Mouse (Mus musculus) skeletal muscle tissue, adult 2 months (tissue): ENCODE data around the gene Bach1.

Source experiments
- DNase-seq: peaks from one replicate; pipeline ENCODE4 v3.0.0-alpha.2; 2012; ENCODE audit warnings: low read depth, low spot score

Gene Bach1

DNA sequence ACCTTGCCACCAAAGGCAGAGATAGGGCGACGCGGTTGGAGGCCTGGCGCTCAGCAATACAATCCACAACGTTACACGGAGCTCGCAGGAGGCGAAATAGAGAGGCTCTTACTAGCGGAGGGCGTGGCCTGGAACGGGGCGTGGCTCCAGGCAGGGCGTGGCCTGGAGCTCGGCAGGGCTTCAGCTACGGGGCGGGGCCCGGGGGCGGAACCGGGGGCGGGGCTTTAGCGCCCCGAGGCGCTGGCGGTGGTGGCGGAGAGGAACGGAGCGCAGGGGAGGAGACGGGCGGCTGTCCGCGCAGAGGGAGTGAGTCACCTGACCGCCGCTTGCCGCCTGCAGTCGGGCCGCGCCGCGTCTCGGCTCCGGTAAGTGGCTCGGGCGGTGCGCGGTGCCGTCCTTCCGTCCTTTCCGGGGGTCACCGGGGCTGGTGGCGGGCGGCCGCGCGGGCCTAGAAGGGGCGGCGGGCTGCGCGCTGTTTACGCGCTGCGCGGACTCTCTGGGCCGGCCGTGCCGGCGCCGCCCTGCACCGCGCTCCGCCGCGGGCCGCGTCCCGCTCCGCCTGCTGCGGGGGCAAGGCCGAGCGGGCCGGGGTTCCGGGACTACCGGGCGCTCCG is at the start of gene Bach1:
Bach1 (plus strand) TSS at position 254 of the 614 bp plus-strand sequence.
- peak; percentile 95 for DNase-seq

DNA sequence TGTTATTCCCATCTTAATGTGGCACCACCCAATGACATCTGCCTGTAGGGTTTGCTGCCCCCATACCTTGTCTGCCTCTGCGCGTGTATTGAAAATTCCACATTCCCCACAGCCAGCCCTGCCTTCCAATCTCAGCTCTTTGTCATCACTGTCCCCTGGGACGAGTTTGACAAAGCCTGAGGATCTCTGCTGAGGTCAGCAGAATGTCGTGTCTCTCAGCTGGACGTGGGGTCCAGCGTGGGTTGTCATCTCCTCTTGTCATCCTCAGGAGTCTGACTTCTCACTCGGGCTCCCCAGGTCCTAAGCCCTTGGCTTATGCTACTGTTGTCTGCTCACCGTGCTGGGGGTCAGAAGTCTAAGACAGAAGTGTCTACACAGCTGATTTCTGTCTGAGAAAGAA is 46.4 kb upstream of the Bach1 start:
- no peak for DNase-seq

DNA sequence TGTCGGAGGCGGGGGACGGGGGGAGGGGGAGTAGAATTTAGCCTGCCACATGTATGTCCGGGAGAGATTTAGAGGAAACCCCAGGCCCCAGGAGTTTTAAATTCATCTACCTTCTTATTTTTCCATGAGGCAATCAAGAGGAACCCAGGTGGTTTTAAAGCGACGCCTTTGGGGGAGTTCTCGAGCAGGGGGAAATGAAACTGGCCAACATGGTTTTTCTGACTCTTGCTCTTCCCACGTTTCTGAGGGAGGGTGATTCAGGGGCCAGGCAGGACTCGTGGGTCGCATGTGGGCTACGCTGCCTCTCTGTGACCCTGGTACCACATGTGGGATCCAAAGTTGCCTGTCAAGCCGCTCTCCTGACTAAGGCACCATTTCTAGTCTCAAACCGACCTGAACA is 45.8 kb upstream of the Bach1 start:
- DNase-seq: no peak

DNA sequence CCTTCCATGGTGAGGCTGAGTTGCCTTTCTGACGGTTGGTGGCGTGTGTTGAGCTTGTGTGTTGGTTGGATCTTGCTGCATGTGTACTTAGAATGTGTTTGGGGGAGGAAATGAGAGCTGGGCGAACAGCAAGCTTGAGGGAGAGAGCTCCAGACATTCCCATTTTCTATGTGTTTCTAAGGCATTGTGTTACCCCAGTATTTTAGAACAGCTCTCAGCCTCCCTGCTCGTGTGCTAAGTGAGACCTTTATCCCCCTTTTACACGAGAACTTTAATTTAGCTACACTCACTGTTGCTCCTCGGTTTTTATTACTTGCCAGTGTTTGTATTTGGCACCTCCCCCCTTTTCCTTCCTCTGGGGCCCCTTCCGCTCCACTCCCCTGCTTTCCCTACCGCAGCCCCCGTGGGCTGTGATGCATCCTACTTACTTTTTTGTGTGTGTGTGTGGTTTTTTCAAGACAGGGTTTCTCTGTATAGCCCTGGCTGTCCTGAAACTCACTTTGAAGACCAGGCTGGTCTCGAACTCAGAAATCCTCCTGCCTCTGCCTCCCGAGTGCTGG is 44.6 kb upstream of the Bach1 start:
- no peak for DNase-seq

DNA sequence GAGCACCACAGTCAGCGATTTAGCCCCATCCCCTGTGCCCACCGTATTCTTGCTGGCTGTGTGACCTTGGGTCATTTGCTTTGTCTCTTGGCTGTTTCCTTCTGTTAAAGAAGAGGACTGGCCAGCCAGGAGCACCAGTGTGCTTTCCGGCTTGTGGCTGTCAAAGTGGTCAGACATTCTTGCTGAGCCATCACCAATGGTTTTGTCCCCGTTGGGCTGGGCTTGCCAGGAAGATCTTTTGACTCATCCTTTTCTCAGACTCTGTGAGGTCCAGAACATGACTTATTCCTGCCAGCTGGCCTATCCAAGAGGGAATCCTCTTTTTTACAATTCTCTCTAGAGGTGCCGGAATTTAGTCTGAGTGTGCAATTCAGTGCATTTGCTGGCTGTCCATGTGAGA is 43.7 kb upstream of the Bach1 start:
- no peak for DNase-seq

DNA sequence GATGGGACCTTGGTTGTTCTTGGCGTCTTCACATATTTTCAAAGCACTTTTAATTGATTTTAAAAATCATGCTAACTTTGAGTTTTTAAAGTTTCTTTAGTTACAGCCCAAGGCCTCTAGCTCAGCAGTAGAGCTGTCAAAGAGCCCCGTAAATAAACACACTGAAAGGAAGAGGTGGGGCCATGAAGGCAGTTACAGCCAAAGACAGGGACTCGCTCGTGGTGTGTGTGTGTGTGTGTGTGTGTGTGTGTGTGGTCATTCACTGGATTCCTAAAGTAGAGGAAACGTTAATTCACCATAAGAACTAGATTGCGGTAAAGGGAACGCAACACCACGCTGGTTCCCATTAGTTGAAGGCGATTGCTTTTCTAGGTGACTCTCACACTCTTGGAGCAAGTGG is 43.2 kb upstream of the Bach1 start:
- no peak for DNase-seq

DNA sequence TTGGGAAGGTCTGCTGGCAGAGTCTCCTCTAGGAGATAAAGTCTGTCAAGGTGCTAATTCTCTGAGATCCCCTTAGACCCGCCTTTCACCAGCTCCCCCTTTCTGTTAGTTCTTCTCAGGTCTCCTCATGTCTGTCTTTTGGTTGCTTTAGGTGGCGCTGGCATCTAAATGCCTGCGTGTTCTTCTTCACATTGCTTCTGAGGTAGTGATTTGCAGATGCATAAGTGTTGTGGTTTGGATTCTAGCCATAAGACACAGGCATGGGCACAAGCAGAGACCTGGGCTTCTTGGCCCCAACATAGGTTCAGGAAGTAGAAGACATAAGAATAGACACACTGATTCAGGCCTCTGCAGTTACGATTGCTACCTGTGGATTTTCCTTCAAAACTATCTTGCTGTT is 42.0 kb upstream of the Bach1 start:
- DNase-seq: no peak

DNA sequence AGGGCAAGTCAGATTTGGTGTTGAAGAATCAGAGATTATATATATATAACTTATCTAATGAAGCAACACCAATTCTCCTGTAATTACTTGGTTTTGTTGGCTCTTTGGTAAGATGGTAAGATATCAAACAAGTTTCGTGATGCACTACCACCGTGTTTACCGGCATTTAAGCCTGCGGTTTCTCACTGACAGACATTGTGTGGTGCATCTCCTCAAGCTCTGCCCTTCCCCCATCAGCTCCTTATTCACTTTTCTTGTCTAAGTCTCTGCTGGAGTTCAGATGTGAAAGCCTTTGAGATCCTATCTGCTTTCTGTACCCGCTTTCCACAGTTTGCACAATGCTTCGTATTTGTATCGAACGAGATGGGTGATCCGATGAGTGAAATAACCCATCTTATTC is 41.5 kb upstream of the Bach1 start:
- no peak for DNase-seq

DNA sequence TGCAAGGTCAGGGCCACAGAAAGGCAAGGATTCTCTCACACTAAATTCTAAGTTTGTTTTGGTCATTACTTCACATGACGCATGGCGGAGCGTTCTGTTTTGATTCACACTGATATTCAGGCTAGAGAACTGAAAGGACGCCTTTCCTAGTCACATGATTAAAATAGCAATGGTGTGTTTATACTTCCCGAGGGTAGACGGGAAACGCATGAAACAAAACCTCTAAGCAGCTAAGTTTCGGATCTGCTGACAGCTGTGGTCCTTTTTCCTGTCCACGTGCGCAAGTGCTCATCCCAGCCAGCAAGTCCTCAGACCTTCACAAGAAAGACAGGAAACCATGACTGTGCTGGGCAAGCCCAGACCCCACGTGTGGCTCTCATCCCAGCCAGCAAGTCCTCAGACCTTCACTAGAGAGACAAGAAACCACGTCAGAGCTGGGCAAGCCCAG is 37.7 kb upstream of the Bach1 start:
- peak; percentile 66 for DNase-seq

DNA sequence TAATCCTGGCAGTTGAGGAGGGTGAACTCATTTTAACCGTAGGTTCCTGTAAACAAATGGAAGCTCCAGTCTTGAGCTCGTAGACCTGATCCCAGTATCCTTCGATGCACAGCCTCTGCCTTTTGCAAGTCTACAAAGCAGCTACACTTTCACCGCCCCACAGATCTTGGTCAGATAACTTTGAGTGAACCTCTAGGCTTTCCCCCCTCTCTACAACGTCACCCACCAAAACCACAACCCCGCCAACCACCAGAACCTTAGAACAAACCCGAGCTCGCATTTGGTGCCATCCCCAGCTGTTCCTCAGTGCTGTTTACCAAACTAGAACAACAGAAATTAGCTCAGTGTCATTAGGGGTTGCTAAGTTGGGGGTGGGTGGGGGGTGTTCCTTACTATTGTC is 37.1 kb upstream of the Bach1 start:
- no peak for DNase-seq

DNA sequence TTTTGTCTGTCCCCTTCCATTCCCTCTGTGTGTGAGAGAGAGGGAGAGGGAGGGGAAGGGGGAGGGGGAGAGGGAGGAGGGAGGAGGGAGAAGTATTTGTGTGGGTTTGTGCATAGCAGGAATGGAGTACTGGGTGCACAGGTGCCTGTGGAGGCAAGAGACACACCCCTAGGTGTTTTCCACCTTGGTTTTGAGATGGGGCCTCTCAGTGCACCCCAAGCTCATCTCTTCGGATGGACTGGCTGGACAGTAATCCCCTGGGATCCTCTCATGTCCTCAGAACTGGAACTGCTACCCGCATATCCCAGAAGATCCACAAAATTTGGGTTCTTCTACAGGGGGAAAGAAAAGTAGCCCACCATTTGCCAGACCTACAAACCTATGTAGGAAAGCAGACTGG is 36.2 kb upstream of the Bach1 start:
- no peak for DNase-seq

DNA sequence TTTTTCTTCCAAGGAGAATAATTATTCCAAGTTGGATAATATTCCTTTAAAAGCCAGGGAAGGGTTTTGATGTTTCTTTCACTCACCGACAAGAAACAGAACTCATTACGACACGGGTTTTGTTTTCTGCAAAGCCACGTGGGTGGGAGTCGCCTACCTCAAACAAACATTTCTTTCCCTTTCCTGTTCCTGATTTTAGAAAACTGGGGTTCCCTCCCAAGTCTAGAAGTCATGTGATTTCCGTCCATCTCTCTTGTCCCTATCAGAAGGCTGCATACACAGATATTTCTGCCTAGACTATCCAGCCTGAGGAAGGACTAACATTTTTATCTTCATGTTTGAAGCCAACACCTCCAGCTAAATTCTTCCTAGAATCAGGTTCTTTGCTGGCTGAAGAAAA is 34.9 kb upstream of the Bach1 start:
- DNase-seq: peak; percentile 40

DNA sequence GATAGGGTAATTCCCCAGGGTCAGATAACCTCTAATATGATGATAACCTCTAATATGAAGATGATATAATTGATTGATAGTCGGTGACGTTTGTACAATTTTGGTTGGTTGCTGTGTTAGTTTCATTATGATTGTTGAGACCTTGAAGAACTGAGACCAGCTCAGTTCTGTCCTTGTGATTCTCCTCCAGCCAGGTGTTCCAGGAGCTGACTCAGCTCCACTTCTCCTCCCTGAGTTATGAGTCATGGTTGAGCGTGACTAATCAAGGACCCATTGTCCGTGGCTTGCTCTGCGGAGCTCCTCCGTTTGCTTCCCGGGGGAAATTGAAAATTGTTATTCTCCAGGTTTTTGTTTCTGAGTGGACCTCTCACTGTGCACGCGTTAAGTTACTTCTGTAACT is 33.5 kb upstream of the Bach1 start:
- DNase-seq: no peak

DNA sequence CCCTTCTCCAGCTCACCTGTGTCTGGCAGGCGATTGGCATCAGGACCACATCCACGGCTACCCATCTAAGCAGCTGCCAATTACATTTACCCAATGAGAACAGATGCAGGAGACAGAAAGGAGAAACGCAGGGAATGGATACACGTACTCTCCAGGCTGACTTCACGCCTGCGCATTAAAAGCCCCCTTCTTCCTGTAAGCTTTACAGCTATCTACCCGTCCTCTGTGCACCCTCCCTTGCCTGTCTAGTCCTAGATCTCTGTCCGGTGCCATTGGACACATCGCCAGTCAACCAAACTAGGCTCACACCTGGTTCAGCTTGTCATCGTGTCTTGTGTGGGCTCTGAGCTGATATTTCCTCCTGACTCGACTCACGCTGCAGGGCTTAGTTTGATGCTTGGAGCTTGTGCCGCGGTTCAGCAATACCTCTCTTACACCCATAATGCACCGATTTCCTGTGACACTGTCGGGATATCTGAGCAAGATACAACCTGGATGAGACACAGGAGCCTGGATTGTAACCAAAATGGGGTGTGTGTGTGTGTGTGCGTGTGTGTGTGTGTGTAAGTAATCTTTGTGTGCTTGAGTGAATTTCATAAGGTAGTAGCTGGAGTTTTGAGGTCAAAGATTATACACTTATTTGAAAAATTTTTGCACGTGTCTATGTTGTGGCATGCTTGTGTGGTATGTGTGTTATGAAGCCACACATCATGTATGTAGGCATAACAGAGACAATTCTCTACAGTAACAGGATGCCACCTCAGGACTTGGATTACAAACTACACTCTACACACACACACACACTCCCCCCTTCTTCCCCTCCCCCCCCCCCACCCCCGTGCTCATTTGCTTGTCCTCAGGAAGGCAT is 32.8 kb upstream of the Bach1 start:
- no peak for DNase-seq

DNA sequence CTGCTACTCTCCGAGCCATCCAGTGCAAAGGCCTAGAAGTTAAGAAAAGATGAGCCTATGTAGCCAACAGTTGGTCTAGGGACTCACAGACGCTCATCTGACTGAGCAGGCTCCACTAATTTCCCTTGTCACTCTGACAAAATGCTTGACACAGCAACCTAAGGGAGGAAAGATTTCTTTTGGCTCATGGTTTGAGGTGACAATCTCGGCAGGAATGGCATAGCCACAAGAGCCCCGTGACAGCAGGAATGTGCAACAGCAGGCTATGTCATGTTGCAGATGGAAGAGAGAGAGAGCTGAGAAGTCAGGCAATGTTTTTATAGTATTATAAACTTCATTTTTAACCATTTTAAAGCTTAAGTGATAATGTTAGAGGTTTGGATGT is 32.1 kb upstream of the Bach1 start:
- no peak for DNase-seq

DNA sequence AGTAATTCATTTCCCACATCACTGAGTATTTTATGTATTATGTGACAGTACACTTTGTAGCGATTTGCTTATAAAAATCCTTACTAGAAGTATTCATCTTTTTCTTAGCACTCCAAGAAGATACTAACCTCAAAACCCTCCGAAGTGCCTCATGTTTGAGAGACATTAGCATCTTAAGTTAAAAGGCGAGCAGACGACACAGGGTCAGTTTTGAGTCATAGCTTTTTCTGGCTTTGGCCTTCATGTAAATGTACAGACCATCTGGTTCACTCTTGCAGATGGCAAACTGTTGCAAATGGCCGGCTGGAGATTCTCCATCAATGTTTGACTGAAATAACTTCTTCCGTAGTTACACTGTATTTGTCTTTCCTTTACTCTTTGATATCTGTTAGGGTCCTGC is 30.7 kb upstream of the Bach1 start:
- no peak for DNase-seq

DNA sequence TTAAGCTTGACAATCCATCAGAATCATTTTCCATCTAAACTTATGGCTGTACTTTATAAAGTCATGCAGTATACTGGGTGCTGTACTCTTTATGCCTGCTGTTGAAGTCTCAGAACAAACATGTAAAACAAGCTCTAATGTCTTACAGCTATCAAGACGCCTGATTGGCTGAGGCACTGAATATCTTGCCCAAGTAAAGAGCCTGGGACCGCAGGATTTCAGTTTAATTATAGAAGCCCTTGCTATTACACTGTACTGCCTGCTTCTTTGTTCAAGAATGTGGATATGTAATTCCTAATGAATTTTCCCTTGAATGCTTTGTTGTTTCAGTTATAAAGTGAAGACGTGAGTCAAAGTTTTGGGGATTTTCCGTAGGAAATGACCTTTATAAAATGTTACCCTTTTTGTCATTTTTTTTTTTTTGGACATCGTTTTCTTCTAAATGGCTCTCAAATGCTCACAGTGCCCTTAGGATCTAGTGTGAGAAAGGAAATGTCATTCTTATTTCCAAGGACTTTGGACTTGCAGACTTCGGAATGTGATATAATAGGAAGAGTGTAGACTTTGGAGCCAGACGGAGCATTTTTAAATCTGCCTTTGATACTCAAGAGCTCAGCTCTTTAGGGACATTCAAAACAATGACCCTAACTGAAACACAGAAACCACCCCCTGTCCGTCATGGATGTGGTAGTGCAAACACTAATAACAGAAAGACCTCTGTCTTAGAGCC is 28.5 kb upstream of the Bach1 start:
- no peak for DNase-seq

DNA sequence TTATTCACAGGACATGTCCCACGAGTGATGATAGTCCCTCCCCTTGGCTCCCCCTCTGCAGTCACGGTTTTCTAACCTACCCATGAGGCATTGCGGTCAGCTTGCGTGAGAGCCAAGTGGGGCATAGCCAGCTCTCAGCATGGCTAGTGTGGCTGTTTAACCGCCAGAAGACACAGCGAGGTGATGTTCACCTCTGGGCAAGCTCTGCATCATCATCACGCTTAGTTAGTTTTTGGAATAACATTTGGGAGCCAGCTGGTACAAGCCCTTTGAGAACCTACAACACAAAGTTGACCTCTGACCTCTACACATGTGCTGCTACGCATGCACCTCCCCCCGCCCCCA is 28.0 kb upstream of the Bach1 start:
- no peak for DNase-seq

DNA sequence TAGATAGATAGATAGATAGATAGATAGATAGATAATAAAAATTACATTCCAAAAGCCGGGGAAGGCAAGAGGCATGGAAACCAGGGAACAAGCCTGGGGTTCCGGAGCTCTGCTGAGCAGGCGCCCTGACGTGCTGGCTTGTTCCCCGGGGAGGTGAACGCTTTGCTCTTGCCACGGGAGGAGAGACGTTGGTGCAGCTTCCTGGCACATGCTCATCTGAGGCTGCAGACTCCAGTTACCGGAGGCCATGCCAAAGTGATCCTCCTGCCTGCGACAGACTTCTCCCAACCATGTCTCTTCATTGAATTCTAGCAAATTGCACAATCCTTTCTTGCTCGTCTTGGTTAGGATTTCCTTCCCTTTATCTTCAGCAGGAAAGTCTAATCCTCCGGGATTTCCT is 27.4 kb upstream of the Bach1 start:
- no peak for DNase-seq

DNA sequence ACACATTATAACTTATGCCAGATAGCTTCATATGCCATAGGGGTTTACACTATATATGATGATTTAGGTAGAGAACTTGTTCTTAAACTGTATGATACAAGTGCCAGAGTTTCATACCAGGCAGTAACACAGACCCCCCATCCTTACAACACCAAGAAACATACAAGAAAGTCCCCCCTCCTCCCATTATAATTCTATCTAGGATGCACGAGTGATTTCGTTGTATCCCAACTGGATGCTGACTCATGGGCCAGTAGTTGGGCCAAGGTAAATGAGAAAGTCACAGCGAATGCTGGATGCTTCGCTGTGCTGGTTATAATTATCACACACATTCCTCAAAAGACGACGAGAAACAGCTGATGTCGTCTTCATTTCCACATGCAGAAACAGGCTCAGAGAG is 25.6 kb upstream of the Bach1 start:
- DNase-seq: no peak

DNA sequence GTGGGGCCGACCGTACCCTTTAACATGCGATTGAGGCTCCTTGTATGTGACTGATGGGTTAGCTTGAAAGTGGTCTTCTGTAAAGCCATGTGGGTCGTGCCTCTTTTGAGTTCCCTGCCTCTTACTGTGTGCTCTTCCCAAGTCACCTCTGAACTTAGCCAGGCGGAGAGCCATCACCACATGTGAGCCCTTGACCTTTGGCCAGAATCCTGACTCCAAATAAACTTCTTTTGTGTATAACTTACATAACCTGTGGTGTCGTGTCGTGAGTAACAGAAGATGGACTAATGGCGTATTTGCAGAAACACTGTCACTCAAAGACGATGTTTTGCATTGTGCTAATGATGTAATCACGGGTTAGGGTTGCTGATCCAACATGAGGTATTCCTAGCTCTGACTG is 22.6 kb upstream of the Bach1 start:
- DNase-seq: no peak

DNA sequence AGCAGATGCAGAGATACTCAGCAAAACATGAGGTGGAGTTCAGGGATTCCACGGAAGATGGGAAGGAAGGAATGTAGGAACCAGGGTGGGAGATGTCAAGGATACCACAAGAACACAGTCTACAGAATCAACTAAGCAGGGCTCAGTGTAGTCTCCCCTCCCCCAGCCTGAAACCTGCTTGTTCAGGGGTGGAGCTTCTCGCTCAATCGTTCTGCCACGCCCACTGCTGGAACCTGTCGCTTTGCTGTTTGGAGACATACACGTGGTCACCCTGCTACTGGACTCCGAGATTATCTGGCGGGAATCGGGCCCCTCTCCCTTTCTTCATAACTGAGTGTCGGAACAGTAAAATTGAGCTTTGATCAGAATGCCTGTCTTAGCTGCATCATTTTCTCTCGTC is 20.1 kb upstream of the Bach1 start:
- no peak for DNase-seq
